Mouse (Mus musculus) kidney, adult 10 weeks (tissue): ENCODE results near the gene Clk4. TPM values are rescaled to one million over a fixed set of nuclear protein-coding genes. Genes with fewer than 3 reads are reported as not detected.

Experiments
- polyA plus RNA-seq: library from polyadenylated mRNA; stranded (reverse); fragments of 350-450 nt; fragmentation: Illumina TruSeq; extraction: RNeasy Lipid Tissue Mini Kit (QIAGEN cat#74804); gene quantifications from one replicate; pipeline ENCODE4 v1.2.3, GENCODE M21; 2014; ENCODE audit warnings: low read depth, low replicate concordance

The Clk4 gene
- 117 TPM for polyA plus RNA-seq

GRCm38 (mm10) chr11:51261680-51262219, at the start of gene Clk4:
Gene Clk4 (plus strand): TSS chr11:51261730.

GRCm38 (mm10) chr11:51220308-51220707, 41.2 kb upstream of the Clk4 start, which contains the start of gene Gm12569:
Gene Gm12569 (plus strand): TSS chr11:51220473.

GRCm38 (mm10) chr11:51262342-51263285, 1.1 kb downstream of the Clk4 start, which contains the start of gene BC049762:
Gene BC049762 (minus strand): TSS chr11:51263046.

DNA sequence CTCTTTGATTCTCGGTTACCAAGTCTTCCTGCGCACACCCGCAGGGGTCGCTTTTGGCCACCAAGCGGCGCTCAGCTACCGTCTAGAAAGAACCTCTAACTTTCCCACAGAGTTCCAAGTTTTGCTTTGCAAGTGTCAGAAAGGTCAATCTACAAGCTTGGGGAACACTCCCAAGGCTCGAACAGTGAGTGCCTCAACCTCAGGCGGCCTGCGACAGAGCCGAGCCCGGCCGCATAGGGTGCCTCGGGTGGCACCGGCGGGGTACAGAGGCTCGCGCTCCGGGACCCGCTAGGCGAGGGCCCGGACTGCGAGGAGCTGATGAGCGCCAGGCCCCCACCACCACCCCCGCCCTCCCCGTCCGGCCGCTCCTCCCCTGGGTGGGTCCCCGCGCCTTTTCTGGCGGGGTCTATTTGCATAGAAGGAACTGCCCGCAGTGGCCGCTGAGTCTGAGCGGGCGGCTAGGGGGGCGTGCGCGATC, 28.1 kb downstream of the Clk4 start, which contains the start of gene Col23a1:
Gene Col23a1 (plus strand): TSS at position 357 of the 478 bp plus-strand sequence.

Other genes starting within 250 kb of the Clk4 start
- gene Olfr54, start 247.5 kb upstream of the Clk4 start, polyA plus RNA-seq = not detected
- gene Olfr1375, start 213.6 kb upstream of the Clk4 start, polyA plus RNA-seq = not detected
- gene Zfp354a, start 202.5 kb upstream of the Clk4 start, polyA plus RNA-seq = 22.0 TPM
- gene Gm12569, start 41.3 kb upstream of the Clk4 start, polyA plus RNA-seq = not detected
- not detected for gene BC049762, start 1.3 kb downstream of the Clk4 start, polyA plus RNA-seq
- 0.69 TPM for gene Col23a1, start 28.2 kb downstream of the Clk4 start, polyA plus RNA-seq